Mouse (Mus musculus) embryonic facial prominence, embryonic 12.5 days (tissue): ENCODE measurements at regions not wholly inside any gene's neighbourhood (a gene's known extent, or its start where the extent isn't known, plus 50 kb on each side); places are given as distances from the start of the nearest gene placed in this dataset.

Experiments
- ATAC-seq: fragments of 200-750 bp; cut with Nextera tagmentation; 2 replicates; pipeline ENCODE4 v1.8.0; 2017; ENCODE audit not compliant: insufficient number of reproducible peaks, insufficient read depth, low FRiP score, low TSS enrichment
- H3K27ac ChIP-seq: fragments of 300-500 bp; sonication (generic); 2 replicates; pipeline ENCODE4 v1.5.1; 2016; ENCODE audit warnings: mild to moderate bottlenecking
- H3K27me3 ChIP-seq: fragments of 300-500 bp; sonication (generic); 2 replicates; pipeline ENCODE4 v1.6.1; 2016; ENCODE audit warnings: mild to moderate bottlenecking, moderate library complexity
- H3K36me3 ChIP-seq: fragments of 300-500 bp; sonication (generic); 2 replicates; pipeline ENCODE4 v1.6.1; 2016; ENCODE audit warnings: mild to moderate bottlenecking
- H3K4me1 ChIP-seq: fragments of 300-500 bp; sonication (generic); 2 replicates; pipeline ENCODE4 v1.6.1; 2016
- H3K4me2 ChIP-seq: fragments of 300-500 bp; sonication (generic); replicated peaks from 2 replicates; pipeline ENCODE4 v1.6.1; 2016; ENCODE audit warnings: mild to moderate bottlenecking, moderate library complexity
- H3K4me3 ChIP-seq: fragments of 300-500 bp; sonication (generic); 2 replicates; pipeline ENCODE4 v1.5.1; 2016; ENCODE audit warnings: mild to moderate bottlenecking
- H3K9ac ChIP-seq: fragments of 300-500 bp; sonication (generic); 2 replicates; pipeline ENCODE4 v1.6.1; 2016; ENCODE audit warnings: mild to moderate bottlenecking, moderate library complexity
- H3K9me3 ChIP-seq: fragments of 300-500 bp; sonication (generic); 2 replicates; pipeline ENCODE4 v1.6.1; 2016; ENCODE audit warnings: mild to moderate bottlenecking, moderate library complexity
- WGBS: fragments of 180-500 bp; shearing (Covaris S2); methylation state at CpG from one replicate; pipeline ENCODE4 v1.1.7; 2016; 5-methylcytosine and 5-hydroxymethylcytosine counted together

DNA sequence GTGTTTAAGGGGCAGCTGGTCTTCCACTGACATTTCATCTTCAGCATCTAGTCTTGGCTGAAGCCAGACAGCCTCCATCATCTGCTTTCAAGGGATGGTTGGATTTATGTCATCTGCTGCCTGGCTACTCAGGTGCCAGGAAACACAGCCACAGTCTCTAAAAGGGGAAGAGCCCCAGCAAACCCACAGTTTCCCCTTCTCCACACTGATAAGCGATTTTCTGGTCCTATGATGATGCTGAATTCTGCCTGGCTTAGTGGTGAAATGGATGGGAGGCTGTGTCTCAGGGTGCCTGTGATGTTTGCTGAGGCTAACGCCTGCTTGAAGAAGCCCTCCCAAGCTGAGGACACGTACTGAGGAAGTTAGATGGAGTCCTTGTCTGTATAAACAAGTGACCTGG is 160.5 kb downstream of the Unc5cl start:
- 77% methylated on average over 3 of the region's 3 CpGs for WGBS
- no peak for ATAC-seq
- no peaks in the 10 kb centered on the region for H3K36me3 ChIP-seq

GRCm38 (mm10) chr17:48616205-48616604 is 161.5 kb downstream of the Unc5cl start:
- Histone ChIP-seq H3K27ac (no peak overlapping the region), H3K4me3 (no peak overlapping the region), H3K4me1 (no peaks in the 10 kb centered on the region), H3K27me3 (no peaks in the 10 kb centered on the region), H3K9me3 (peaks cover 4% of the 10 kb centered on the region; the same call in 1 of the 2 replicates), H3K36me3 (no peaks in the 10 kb centered on the region), H3K4me2 (no peak overlapping the region), H3K9ac (no peak overlapping the region)
- ATAC-seq = no peak
- 40% methylated on average over 4 of the region's 4 CpGs for whole genome bisulfite sequencing

More for the DNA sequence above, 160.5 kb downstream of the Unc5cl start:
- H3K27me3 ChIP-seq = no peaks in the 10 kb centered on the region
- no peak overlapping the region for H3K4me3 ChIP-seq
- H3K9me3 ChIP-seq = peaks cover 4% of the 10 kb centered on the region; the same call in 1 of the 2 replicates
- H3K4me2 ChIP-seq = no peak overlapping the region
- H3K4me1 ChIP-seq = no peaks in the 10 kb centered on the region
- H3K27ac ChIP-seq = no peak overlapping the region
- H3K9ac ChIP-seq = no peak overlapping the region

GRCm38 (mm10) chr17:48620896-48621295 is 166.2 kb downstream of the Unc5cl start:
- H3K27ac ChIP-seq = no peak overlapping the region
- no peak overlapping the region for H3K4me3 ChIP-seq
- no peak overlapping the region for H3K4me2 ChIP-seq
- WGBS = 63% methylated on average over 2 of the region's 2 CpGs
- no peaks in the 10 kb centered on the region for H3K9me3 ChIP-seq
- no peak overlapping the region for H3K9ac ChIP-seq
- H3K4me1 ChIP-seq = no peaks in the 10 kb centered on the region
- no peak for ATAC-seq
- no peaks in the 10 kb centered on the region for H3K27me3 ChIP-seq
- no peaks in the 10 kb centered on the region for H3K36me3 ChIP-seq

- Histone ChIP-seq H3K9me3 (no peaks in the 10 kb centered on the region), H3K27ac (no peak overlapping the region), H3K4me1 (no peaks in the 10 kb centered on the region), H3K27me3 (no peaks in the 10 kb centered on the region), H3K36me3 (no peaks in the 10 kb centered on the region), H3K4me2 (no peak overlapping the region), H3K4me3 (no peak overlapping the region), H3K9ac (no peak overlapping the region)
- ATAC-seq = no peak
- WGBS = 93% methylated on average over 11 of the region's 11 CpGs
Observed at GRCm38 (mm10) chr17:48621676-48622075, 167.0 kb downstream of the Unc5cl start.

DNA sequence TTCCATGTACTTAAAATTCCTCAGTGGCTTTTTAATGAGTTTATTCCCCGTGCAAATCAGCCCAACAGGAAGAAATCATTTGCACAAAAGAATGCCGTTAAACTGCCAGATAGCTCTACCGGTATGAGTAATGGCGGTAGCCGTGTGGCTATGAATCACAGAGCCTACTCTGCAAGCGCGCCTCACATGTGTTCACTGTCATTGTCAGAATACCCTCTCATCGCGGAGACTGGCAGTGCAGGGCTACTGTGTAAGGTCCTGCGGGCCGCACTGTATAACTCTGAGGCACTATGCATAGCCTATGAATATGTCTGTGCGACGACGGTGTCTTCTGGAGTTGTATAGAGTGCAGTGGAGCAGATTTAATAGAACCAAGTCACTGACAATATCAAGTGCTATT is 170.2 kb downstream of the Unc5cl start:
- no peaks in the 10 kb centered on the region for H3K36me3 ChIP-seq
- no peaks in the 10 kb centered on the region for H3K4me1 ChIP-seq
- H3K9ac ChIP-seq = no peak overlapping the region
- H3K27ac ChIP-seq = no peak overlapping the region
- no peaks in the 10 kb centered on the region for H3K27me3 ChIP-seq
- no peak for ATAC-seq
- 88% methylated on average over 14 of the region's 14 CpGs for WGBS
- H3K4me2 ChIP-seq = no peak overlapping the region
- no peaks in the 10 kb centered on the region for H3K9me3 ChIP-seq
- H3K4me3 ChIP-seq = no peak overlapping the region

DNA sequence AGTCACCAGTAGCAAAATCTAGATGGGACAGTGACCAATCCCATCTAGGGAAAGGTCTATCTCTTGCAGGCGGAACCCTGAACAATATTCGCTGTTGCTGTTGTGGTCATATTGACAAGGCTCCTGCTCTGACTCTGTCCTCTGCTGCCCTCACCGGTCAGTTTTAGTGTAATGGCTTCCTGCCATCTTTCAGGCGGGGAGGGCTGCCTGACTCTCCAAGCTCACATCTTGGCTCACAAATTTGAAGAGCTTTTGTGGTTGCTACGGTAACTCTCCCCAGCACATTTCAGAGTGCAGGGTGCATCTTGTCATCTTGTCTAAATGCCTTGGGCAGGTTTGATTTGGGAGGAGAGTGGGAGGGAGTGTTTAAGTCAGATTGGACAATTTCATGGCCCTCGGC is 171.3 kb downstream of the Unc5cl start:
- ATAC-seq = no peak
- 87% methylated on average over 6 of the region's 6 CpGs for WGBS

DNA sequence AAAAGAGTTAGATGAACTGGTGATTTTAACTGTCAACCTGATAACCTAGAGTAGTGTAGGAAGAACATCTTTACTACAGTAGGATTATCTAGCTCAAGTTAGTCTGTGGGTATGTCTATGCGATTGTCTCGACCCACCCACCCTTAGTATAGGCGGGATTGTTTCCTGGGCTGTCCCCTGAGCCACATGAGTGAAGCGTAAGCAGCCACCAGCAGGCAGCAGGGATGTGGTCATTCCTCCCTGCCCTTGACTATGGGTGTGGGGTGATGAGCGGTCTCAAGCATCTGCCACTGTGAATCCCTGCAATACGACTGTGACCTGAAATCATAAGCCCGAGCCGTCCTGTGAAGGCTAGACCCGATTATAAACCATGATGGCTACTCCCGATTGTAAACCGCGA is 184.9 kb downstream of the Unc5cl start:
- H3K9me3 ChIP-seq = 0 out of 2 replicates have a peak, but pooled peaks cover 3% of the 10 kb centered on the region
- no peaks in the 10 kb centered on the region for H3K27me3 ChIP-seq
- H3K4me3 ChIP-seq = no peak overlapping the region
- no peak overlapping the region for H3K27ac ChIP-seq
- ATAC-seq = no peak
- 90% methylated on average over 12 of the region's 12 CpGs for WGBS
- H3K4me2 ChIP-seq = no peak overlapping the region
- no peaks in the 10 kb centered on the region for H3K4me1 ChIP-seq
- no peaks in the 10 kb centered on the region for H3K36me3 ChIP-seq
- H3K9ac ChIP-seq = no peak overlapping the region

More for the DNA sequence above, 171.3 kb downstream of the Unc5cl start:
- no peaks in the 10 kb centered on the region for H3K36me3 ChIP-seq
- no peak overlapping the region for H3K27ac ChIP-seq
- no peaks in the 10 kb centered on the region for H3K27me3 ChIP-seq
- no peaks in the 10 kb centered on the region for H3K9me3 ChIP-seq
- H3K4me1 ChIP-seq = no peaks in the 10 kb centered on the region
- H3K9ac ChIP-seq = no peak overlapping the region
- no peak overlapping the region for H3K4me2 ChIP-seq
- no peak overlapping the region for H3K4me3 ChIP-seq

- no peak overlapping the region for H3K4me3 ChIP-seq
- WGBS = 39% methylated on average over 5 of the region's 5 CpGs
- H3K4me1 ChIP-seq = no peaks in the 10 kb centered on the region
- H3K9ac ChIP-seq = no peak overlapping the region
- no peak for ATAC-seq
- H3K27me3 ChIP-seq = no peaks in the 10 kb centered on the region
- no peak overlapping the region for H3K27ac ChIP-seq
- no peaks in the 10 kb centered on the region for H3K9me3 ChIP-seq
- H3K4me2 ChIP-seq = no peak overlapping the region
- H3K36me3 ChIP-seq = no peaks in the 10 kb centered on the region
Observed at GRCm38 (mm10) chr17:48643533-48644019, 188.9 kb downstream of the Unc5cl start.

GRCm38 (mm10) chr17:48645056-48645455 is 190.4 kb downstream of the Unc5cl start:
- ATAC-seq = no peak
- no peak overlapping the region for H3K4me3 ChIP-seq

DNA sequence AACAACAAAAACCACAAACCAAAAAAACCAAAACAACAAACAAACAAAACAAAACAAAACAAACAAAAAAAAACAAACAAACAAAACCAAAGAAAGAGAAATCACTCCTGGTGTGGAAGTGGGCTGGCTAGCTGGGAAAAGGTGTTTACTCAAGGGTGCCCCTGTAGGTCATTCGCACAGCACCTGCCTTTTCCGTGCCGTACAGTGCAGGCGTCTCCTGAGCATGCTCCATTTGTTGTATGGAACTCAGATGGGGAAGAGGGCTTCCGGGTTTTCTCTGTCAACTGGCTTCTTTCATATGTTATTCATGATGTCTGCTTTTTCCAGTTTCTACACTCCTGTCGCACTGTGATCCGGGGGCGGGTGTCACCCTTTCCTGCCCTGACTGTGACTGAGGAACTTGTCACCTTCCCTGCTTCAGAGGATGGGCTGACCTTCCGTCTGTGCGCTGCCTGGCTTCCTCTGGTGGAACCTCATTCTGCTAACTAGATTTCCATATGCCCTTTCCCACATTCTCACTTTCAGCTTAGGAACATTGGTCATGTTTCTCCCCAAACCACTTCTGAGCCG is 192.0 kb downstream of the Unc5cl start:
- WGBS = 61% methylated on average over 11 of the region's 11 CpGs
- no peak overlapping the region for H3K27ac ChIP-seq
- ATAC-seq = no peak

More at GRCm38 (mm10) chr17:48645056-48645455, 190.4 kb downstream of the Unc5cl start:
- Histone ChIP-seq H3K9ac (no peak overlapping the region), H3K27ac (no peak overlapping the region), H3K4me1 (no peaks in the 10 kb centered on the region), H3K9me3 (no peaks in the 10 kb centered on the region), H3K36me3 (no peaks in the 10 kb centered on the region), H3K4me2 (no peak overlapping the region), H3K27me3 (no peaks in the 10 kb centered on the region)
- 74% methylated on average over 1 of the region's 1 CpGs for WGBS

DNA sequence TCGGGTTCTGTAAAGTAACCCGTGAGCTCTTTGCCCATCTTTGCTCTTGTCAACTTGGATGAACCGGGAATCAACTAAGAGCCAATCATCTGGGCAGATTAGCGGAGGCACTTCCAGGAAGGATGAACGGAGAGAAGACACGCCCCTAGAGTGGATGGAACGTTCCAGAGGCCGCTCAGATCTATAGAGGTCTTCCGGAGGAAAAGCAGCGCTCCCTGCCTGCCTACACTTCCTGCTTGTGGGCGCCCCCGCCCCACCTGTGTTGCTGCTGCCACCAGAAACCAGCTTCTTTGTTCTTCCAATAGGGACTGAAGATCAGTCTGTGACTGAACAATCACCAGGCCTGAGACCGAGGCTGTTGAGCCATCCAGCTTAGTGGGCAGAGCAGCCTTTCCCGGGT is 192.7 kb downstream of the Unc5cl start:
- ATAC-seq = no peak
- no peaks in the 10 kb centered on the region for H3K36me3 ChIP-seq
- peak overlapping the region; percentile 33 for H3K4me2 ChIP-seq
- no peak overlapping the region for H3K4me3 ChIP-seq
- H3K27me3 ChIP-seq = no peaks in the 10 kb centered on the region
- H3K9ac ChIP-seq = no peak overlapping the region
- WGBS = 58% methylated on average over 14 of the region's 14 CpGs
- no peaks in the 10 kb centered on the region for H3K4me1 ChIP-seq
- H3K27ac ChIP-seq = no peak overlapping the region
- no peaks in the 10 kb centered on the region for H3K9me3 ChIP-seq

More for the DNA sequence above, 192.0 kb downstream of the Unc5cl start:
- Histone ChIP-seq H3K4me3 (no peak overlapping the region), H3K9ac (no peak overlapping the region), H3K4me1 (no peaks in the 10 kb centered on the region), H3K27me3 (no peaks in the 10 kb centered on the region), H3K9me3 (no peaks in the 10 kb centered on the region), H3K4me2 (peak overlapping the region; percentile 33; the same call in 1 of the 2 replicates), H3K36me3 (no peaks in the 10 kb centered on the region)

GRCm38 (mm10) chr17:48650556-48650955 is 195.9 kb downstream of the Unc5cl start:
- Histone ChIP-seq H3K36me3 (no peaks in the 10 kb centered on the region), H3K4me1 (no peaks in the 10 kb centered on the region), H3K9me3 (no peaks in the 10 kb centered on the region), H3K4me2 (no peak overlapping the region), H3K9ac (no peak overlapping the region), H3K27me3 (no peaks in the 10 kb centered on the region), H3K4me3 (no peak overlapping the region), H3K27ac (no peak overlapping the region)
- WGBS = 87% methylated on average over 13 of the region's 13 CpGs
- ATAC-seq = no peak
